Mouse (Mus musculus): Measurements from ENCODE around the gene Rimbp2.

DNA sequence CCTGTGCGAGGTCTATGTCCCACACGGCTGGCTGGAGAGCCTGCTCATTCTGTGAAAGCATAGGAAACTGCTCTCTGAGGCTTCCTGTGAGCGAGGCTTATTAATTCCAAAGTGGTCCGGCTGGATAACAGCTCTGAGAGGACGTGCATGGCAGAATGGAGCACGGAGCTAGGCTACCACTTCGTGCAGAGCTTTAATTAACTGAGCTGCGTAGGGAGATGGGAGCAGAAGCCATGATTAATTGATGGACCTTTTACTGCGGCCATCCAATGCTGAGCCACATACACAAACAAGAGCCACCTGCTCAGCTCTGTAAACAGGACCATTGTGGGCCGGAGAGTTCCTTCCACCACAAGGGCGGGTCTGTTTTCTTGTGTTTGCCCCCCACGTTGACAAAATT is 50.2 kb downstream of the Rimbp2 start:
- no peak for TF ChIP-seq GATA1 (IDR thresholded peaks at IDR 0.05; ENCODE audit: borderline replicate concordance, low read length)
- no peak for TF ChIP-seq FLI1 (IDR thresholded peaks at IDR 0.05; ENCODE audit: low read length)
